Mouse (Mus musculus): Measurements from ENCODE around the gene Cabp1.

DNA sequence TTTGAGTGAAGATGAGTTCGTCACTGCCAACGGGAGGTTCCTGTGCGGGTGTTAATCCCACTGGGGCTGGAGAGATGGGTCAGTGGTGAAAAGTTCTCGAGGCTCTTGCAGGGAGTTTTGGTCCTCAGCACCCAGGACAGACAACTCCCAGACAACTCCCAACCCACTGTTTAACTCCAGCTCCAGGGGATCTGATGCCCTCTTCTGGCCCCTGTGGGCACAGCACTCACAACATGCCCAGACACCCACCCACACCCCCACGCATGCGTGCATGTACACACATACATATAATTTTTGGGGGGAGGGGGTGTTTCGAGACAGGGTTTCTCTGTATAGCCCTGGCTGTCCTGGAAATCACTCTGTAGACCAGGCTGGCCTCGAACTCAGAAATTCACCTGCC lies 30.6 kb downstream of the Cabp1 start:
- TF ChIP-seq CTCF (IDR thresholded peaks at IDR 0.05; ENCODE audit: low read depth, low read length) = no peak
- no peak for TF ChIP-seq GATA1 (IDR thresholded peaks at IDR 0.05; ENCODE audit: borderline replicate concordance, low read length)
